Mouse (Mus musculus) stomach, embryonic 16.5 days (tissue): Measurements from ENCODE around the gene Tcf7. TPM values are rescaled to one million over a fixed set of nuclear protein-coding genes. Genes with fewer than 3 reads are reported as not detected.
A peak's percentile ranks its signal among the peaks of the same experiment; 100 is the strongest.
"Not testable (repeated sequence)": the region's sequence is repeated elsewhere in the genome, so short reads cannot be mapped to it uniquely, and the experiment has no call there.

ENCODE experiments used
- ATAC-seq: fragments of 200-750 bp; cut with Nextera tagmentation; 2 replicates; pipeline ENCODE4 v1.8.0; 2017; ENCODE audit warnings: moderate number of reproducible peaks, moderate TSS enrichment; ENCODE audit not compliant: insufficient read depth, low FRiP score
- H3K27ac ChIP-seq: fragments of 300-500 bp; sonication (generic); 2 replicates; pipeline ENCODE4 v1.5.1; 2014; ENCODE audit warnings: low read length
- H3K27me3 ChIP-seq: fragments of 300-500 bp; sonication (generic); 2 replicates; pipeline ENCODE4 v1.6.1; 2014; ENCODE audit warnings: low read length, control low read depth, mixed read lengths; ENCODE audit not compliant: control insufficient read depth, insufficient read depth
- H3K36me3 ChIP-seq: fragments of 300-500 bp; sonication (generic); 2 replicates; pipeline ENCODE4 v1.6.1; 2014; ENCODE audit warnings: low read length; ENCODE audit not compliant: control insufficient read depth, insufficient read depth
- H3K4me1 ChIP-seq: fragments of 300-500 bp; sonication (generic); 2 replicates; pipeline ENCODE4 v1.6.1; 2014; ENCODE audit warnings: low read length, control low read depth, mixed read lengths; ENCODE audit not compliant: control insufficient read depth, insufficient read depth
- H3K4me2 ChIP-seq: fragments of 300-500 bp; sonication (generic); 2 replicates; pipeline ENCODE4 v1.6.1; 2014; ENCODE audit warnings: low read depth, low read length, mixed read lengths
- H3K4me3 ChIP-seq: fragments of 300-500 bp; sonication (generic); replicated peaks from 2 replicates; pipeline ENCODE4 v1.5.1; 2014; ENCODE audit warnings: mild to moderate bottlenecking, low read length
- H3K9ac ChIP-seq: fragments of 300-500 bp; sonication (generic); 2 replicates; pipeline ENCODE4 v1.6.1; 2014; ENCODE audit warnings: low read length
- H3K9me3 ChIP-seq: fragments of 300-500 bp; sonication (generic); replicated peaks from 2 replicates; pipeline ENCODE4 v1.6.1; 2016; ENCODE audit warnings: low read length, control low read depth; ENCODE audit not compliant: control insufficient read depth
- WGBS: fragments of 180-500 bp; shearing (Covaris S2); extraction: QIAGEN DNeasy Blood & Tissue Kit; methylation state at CpG from one replicate; pipeline ENCODE4 v1.1.7; 2014; 5-methylcytosine and 5-hydroxymethylcytosine counted together
- polyA plus RNA-seq: library from polyadenylated mRNA; unstranded; fragments of >200 nt; fragmentation: Nextera tagmentation; extraction: Ambion mirVana; gene quantifications from 2 replicates; pipeline ENCODE4 v1.2.1, GENCODE M21; 2015

Tcf7 gene
- polyA plus RNA-seq, 1 experiment from 2014 or later = 2.8 TPM

DNA sequence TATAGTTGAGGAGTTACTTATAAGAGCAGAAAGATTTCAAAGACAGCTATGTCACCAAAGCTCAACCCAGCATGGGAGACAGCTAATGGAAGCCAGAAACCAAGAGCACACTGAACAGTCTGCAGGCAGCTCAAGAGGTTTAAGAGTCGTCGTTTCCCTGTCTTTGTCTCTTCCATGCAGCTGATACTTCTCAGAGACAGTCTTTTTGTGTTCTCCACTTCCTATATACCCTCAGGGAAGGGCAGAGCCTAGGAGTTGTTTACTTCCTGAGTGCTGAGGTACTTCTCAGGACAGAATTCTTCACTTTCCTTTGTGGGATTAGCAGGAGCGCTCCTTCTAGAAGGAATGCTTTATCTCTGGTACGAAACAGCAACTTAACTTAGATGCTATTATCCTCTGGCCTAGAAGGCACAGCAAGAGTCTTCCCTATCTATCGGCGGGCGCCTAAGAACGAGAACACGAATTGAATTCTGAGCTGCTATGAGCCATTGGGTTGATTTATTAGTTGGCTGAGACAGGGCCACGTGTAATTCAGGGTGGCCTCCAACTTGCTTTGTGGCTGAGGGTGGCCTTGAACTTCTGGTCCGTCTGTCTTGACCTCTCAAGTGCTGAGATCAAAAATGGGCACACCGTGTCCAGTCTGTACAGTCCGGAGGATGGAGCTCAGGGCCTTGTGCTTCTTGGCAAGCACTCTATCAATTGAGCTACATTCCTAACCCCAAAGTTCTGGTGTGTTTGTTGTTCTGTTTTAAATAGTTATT lies 55.2 kb downstream of the Tcf7 start:
- H3K36me3 ChIP-seq = no peaks in the 10 kb centered on the region
- WGBS = 71% methylated on average over 13 of the region's 13 CpGs

DNA sequence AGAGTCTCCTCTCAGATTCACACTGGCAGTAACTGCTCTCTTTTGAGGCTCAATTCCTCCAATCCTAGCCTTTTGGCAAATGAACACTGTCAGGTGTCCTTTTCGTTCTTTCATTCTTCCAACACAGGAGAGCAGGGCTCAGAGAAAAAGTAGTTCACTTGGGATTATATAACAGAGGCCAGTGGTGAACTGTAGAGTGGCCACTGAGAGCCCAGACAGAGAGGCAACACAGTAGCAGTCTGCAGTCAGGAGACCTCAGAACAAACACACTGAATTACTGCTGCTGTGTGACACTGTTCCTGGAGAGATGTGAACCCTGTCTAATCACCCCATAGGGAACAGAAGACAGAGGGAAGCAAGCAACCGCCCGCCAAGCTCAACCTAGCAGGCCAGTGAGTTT lies 55.8 kb downstream of the Tcf7 start:
- 78% methylated on average over 3 of the region's 3 CpGs for WGBS
- ATAC-seq = no peak
- Histone ChIP-seq H3K9me3 (no peaks in the 10 kb centered on the region), H3K27me3 (no peaks in the 10 kb centered on the region), H3K4me3 (no peak overlapping the region), H3K36me3 (no peaks in the 10 kb centered on the region), H3K9ac (no peak overlapping the region), H3K4me1 (peaks cover 16% of the 10 kb centered on the region), H3K27ac (no peak overlapping the region), H3K4me2 (no peak overlapping the region)

More for the DNA sequence above, 55.2 kb downstream of the Tcf7 start:
- Histone ChIP-seq H3K4me3 (no peak overlapping the region), H3K4me2 (no peak overlapping the region), H3K4me1 (peaks cover 16% of the 10 kb centered on the region), H3K27me3 (no peaks in the 10 kb centered on the region), H3K9ac (no peak overlapping the region), H3K27ac (no peak overlapping the region), H3K9me3 (no peaks in the 10 kb centered on the region)
- ATAC-seq = no peak

GRCm38 (mm10) chr11:52225986-52226599 lies 56.7 kb downstream of the Tcf7 start:
- H3K4me3 ChIP-seq = no peak overlapping the region

DNA sequence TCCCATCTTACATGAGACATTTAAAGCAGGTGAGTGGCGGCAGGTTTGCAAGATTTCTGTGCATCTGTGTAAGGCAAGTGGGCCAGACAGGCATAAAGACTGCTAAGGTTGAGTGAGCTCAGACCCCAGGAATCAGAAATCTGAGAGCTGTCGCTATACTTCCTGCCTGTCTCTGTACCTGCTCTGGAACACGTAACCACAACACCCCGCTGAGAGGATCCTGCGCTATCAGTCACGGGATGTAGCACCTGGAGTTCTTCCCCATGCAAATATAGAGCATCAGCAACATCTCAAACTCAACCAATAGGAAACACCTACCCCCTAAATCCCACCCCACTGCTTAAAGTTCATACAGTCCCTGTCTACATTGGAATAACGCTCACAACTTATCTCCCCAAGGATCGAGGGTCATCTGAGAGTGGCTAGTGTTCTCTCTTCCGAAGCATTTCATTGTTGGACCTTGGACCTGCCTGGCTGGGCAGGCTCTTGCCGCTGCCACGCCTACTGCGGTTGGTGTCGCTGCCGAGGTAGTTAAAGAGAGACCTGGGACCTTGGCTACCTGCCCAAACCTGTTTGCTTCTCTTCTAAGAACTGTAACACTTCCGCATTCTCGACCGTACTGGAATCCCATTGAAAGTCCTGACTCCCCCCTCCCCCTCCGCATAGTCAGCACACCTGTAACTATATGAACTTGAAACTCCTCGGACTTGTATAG lies 58.7 kb downstream of the Tcf7 start:
- 0 out of 2 replicates have a peak, but pooled peaks cover 9% of the 10 kb centered on the region for H3K4me1 ChIP-seq
- no peaks in the 10 kb centered on the region for H3K9me3 ChIP-seq
- WGBS = 8% methylated on average over 19 of the region's 19 CpGs
- peak overlapping the region; percentile 70 for H3K27ac ChIP-seq
- H3K9ac ChIP-seq = peak overlapping the region; percentile 23; the same call in 1 of the 2 replicates
- H3K4me2 ChIP-seq = peak overlapping the region; percentile 46
- peak overlapping the region; percentile 27 for H3K4me3 ChIP-seq
- no peaks in the 10 kb centered on the region for H3K27me3 ChIP-seq
- no peaks in the 10 kb centered on the region for H3K36me3 ChIP-seq
- ATAC-seq = peak; percentile 81

More at GRCm38 (mm10) chr11:52225986-52226599, 56.7 kb downstream of the Tcf7 start:
- no peak overlapping the region for H3K4me2 ChIP-seq
- no peak overlapping the region for H3K9ac ChIP-seq
- peaks cover 14% of the 10 kb centered on the region for H3K4me1 ChIP-seq
- WGBS = 59% methylated on average over 3 of the region's 3 CpGs
- no peaks in the 10 kb centered on the region for H3K36me3 ChIP-seq
- no peak for ATAC-seq
- H3K27ac ChIP-seq = no peak overlapping the region
- no peaks in the 10 kb centered on the region for H3K27me3 ChIP-seq
- no peaks in the 10 kb centered on the region for H3K9me3 ChIP-seq

- Histone ChIP-seq H3K4me3 (no peak overlapping the region), H3K4me1 (0 out of 2 replicates have a peak, but pooled peaks cover 9% of the 10 kb centered on the region), H3K9ac (no peak overlapping the region), H3K27me3 (no peaks in the 10 kb centered on the region), H3K9me3 (no peaks in the 10 kb centered on the region), H3K4me2 (no peak overlapping the region), H3K27ac (no peak overlapping the region), H3K36me3 (no peaks in the 10 kb centered on the region)
- ATAC-seq = no peak
- 69% methylated on average over 6 of the region's 6 CpGs for WGBS
Measured at GRCm38 (mm10) chr11:52222891-52223290, 59.9 kb downstream of the Tcf7 start.

GRCm38 (mm10) chr11:52221921-52222320 lies 60.9 kb downstream of the Tcf7 start:
- WGBS = 87% methylated on average over 6 of the region's 6 CpGs
- H3K4me2 ChIP-seq = not testable (repeated sequence)

DNA sequence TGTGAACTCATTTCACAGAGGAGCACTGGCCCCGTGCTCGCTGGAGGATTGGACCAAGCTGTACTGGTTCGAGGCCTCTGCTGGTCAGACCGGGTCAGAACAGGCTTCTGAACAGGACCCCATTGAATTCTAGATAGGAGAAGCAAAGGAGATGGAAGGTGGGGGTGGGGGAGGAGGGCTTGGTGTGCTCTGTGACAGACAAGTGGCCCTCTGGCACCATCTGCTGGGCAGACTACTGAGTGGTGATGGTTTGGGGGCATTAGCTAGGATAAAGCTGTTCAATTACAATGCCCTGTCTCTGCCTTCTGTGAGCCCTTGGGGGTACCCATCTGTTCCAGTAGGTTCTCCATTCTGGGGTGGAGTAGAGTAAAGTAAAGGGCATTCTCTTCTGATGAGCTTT lies 62.5 kb downstream of the Tcf7 start:
- no peaks in the 10 kb centered on the region for H3K36me3 ChIP-seq
- WGBS = 9% methylated on average over 4 of the region's 4 CpGs
- H3K27ac ChIP-seq = no peak overlapping the region
- H3K9me3 ChIP-seq = no peaks in the 10 kb centered on the region
- H3K27me3 ChIP-seq = no peaks in the 10 kb centered on the region
- peak overlapping the region; percentile 46 for H3K4me2 ChIP-seq
- H3K4me1 ChIP-seq = 0 out of 2 replicates have a peak, but pooled peaks cover 9% of the 10 kb centered on the region
- ATAC-seq = no peak
- peak overlapping the region; percentile 55; the same call in 1 of the 2 replicates for H3K9ac ChIP-seq
- H3K4me3 ChIP-seq = 0 out of 2 replicates have a peak overlapping the region, but pooled peaks have one; percentile 15

More at GRCm38 (mm10) chr11:52221921-52222320, 60.9 kb downstream of the Tcf7 start:
- not testable (repeated sequence) for ATAC-seq, H3K36me3 ChIP-seq, H3K9me3 ChIP-seq, H3K4me1 ChIP-seq, H3K27me3 ChIP-seq, H3K27ac ChIP-seq, H3K4me3 ChIP-seq, H3K9ac ChIP-seq

GRCm38 (mm10) chr11:52213887-52214286 lies 68.9 kb downstream of the Tcf7 start, which contains the start of gene Olfr1371:
Gene Olfr1371, minus strand, starts transcription at chr11:52213987.
- Histone ChIP-seq H3K9ac (no peak within 1 kb of the TSS), H3K27me3 (no peaks in the 10 kb centered on the region), H3K4me1 (no peaks in the 10 kb centered on the region), H3K4me3 (no peak within 1 kb of the TSS), H3K4me2 (no peak within 1 kb of the TSS), H3K36me3 (no peaks in the 10 kb centered on the region), H3K27ac (no peak within 1 kb of the TSS), H3K9me3 (no peaks in the 10 kb centered on the region)
- no peak for ATAC-seq
